In the genomic region with DNA sequence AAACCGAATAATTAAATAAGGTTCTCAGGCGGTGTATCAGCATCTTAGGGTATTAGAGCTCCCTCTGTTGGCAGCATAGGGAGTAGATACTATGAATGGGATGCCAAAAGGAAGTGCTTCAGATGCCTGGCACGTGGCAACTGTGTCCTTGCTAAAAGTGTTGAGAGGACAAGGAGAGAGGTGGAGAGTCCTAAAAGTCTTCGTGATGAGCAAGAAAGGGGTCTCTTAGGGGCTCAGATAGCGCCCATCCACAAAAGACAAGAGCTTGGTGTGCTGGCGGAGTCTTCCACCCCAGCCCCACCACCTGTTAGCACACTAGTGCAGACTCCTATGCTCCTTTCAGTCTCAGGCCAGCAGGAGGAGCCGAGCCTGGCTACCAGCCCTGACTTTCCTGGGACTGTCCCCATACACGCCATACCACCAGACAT, we compare ENCODE assay signal across 8 mouse cellular contexts.
DNase-seq lines count a peak whose midpoint lies in the region; ATAC-seq and TF ChIP-seq lines count a peak whose summit lies in the region.

No protein-coding gene starts in this region.

- TF ChIP-seq CTCF in bone marrow macrophage, adult 2 months (IDR thresholded peaks at IDR 0.05; ENCODE audit: low read depth, low read length), result 0 out of 2 replicates have a peak, but pooled peaks have one; percentile 6

- H3K27me3 ChIP-seq in forebrain, embryonic 11.5 days (ENCODE audit: control insufficient read depth, insufficient read depth, low read length), result no peaks in the 10 kb centered on the region
- H3K27me3 ChIP-seq in splenic B cell, adult 2 months (ENCODE audit: control insufficient read depth, insufficient read depth, low read length, poor library complexity, severe bottlenecking), result no peaks in the 10 kb centered on the region; the same call in 1 of the 2 replicates

- intact Hi-C loops in heart, postnatal 36 days (cut with DNase I), result loop anchor here (1.0 kb wide), 2 partner anchors 41 to 338 kb away; no protein-coding TSS in a partner anchor

- H3K4me1 ChIP-seq in bone marrow macrophage, adult 2 months (ENCODE audit: control insufficient read depth, insufficient read depth, low read length), result no peaks in the 10 kb centered on the region
- H3K4me1 ChIP-seq in forebrain, embryonic 11.5 days (replicated peaks; ENCODE audit: control insufficient read depth, insufficient read depth, low read length), result no peaks in the 10 kb centered on the region

- peak; percentile 67 for ATAC-seq in forebrain, embryonic 11.5 days (replicated peaks; ENCODE audit: low FRiP score)
- peak; percentile 97 for ATAC-seq in megakaryocyte progenitor cell, adult 5-6 weeks (replicated peaks; ENCODE audit: poor library complexity)

- no peak overlapping the region for H3K4me2 ChIP-seq in forebrain, embryonic 11.5 days (ENCODE audit: low read depth, low read length, severe bottlenecking)

- no peak overlapping the region for H3K9ac ChIP-seq in forebrain, embryonic 11.5 days (ENCODE audit: low read length)

- DNase-seq in ovary, postnatal 14 days (ENCODE audit: low spot score), result peak; percentile 27
- DNase-seq in ovary, postnatal 10 days (ENCODE audit: low spot score), result no peak
- peak; percentile 57 for DNase-seq in forebrain, embryonic 11.5 days (ENCODE audit: low spot score)
- peak; percentile 27 to 42 for DNase-seq in heart, postnatal 36 days
- DNase-seq in layer of hippocampus, adult 11-12 months (ENCODE audit: low spot score), result peak; percentile 63
- peak; percentile 52 for DNase-seq in splenic B cell, adult 2 months (ENCODE audit: low read depth, low spot score)

- H3K27ac ChIP-seq in bone marrow macrophage, adult 2 months (ENCODE audit: insufficient read depth, low read depth, low read length), result no peak overlapping the region
- H3K27ac ChIP-seq in forebrain, embryonic 11.5 days (ENCODE audit: low read depth, low read length), result no peak overlapping the region

- H3K36me3 ChIP-seq in forebrain, embryonic 11.5 days (ENCODE audit: control insufficient read depth, insufficient read depth, low read length), result no peaks in the 10 kb centered on the region
- no peaks in the 10 kb centered on the region for H3K36me3 ChIP-seq in splenic B cell, adult 2 months (ENCODE audit: control insufficient read depth, insufficient read depth, low read length, poor library complexity, severe bottlenecking)

- no peaks in the 10 kb centered on the region for H3K9me3 ChIP-seq in forebrain, embryonic 11.5 days (ENCODE audit: control insufficient read depth, low read length)

- no peak overlapping the region for H3K4me3 ChIP-seq in bone marrow macrophage, adult 2 months (ENCODE audit: insufficient read depth, low read length)
- no peak overlapping the region for H3K4me3 ChIP-seq in forebrain, embryonic 11.5 days (ENCODE audit: low read depth, low read length)

- no peak for TF ChIP-seq POLR2A in bone marrow macrophage, adult 2 months (IDR thresholded peaks at IDR 0.05; ENCODE audit: borderline replicate concordance, low read depth, low read length)

- 13% methylated on average over 8 of the region's 8 CpGs for WGBS in forebrain, embryonic 11.5 days
